Mouse (Mus musculus) lung, adult 2 months (tissue): ENCODE measurements at regions not wholly inside any gene's neighbourhood (a gene's known extent, or its start where the extent isn't known, plus 50 kb on each side); places are given as distances from the start of the nearest gene placed in this dataset.

Experiments used
- CTCF ChIP-seq: fragments of 200-500 bp; IDR thresholded peaks from 2 replicates; pipeline ENCODE4 v1.5.1; 2011; ENCODE audit warnings: mild to moderate bottlenecking, low read length, control low read depth; ENCODE audit not compliant: insufficient read depth
- POLR2A ChIP-seq: fragments of 200-500 bp; IDR thresholded peaks from 2 replicates; pipeline ENCODE4 v1.6.1; 2011; ENCODE audit warnings: low read depth, mild to moderate bottlenecking, control low read depth, low read length, borderline replicate concordance; ENCODE audit errors: extremely low read depth

- no peak for TF ChIP-seq CTCF
- no peak for TF ChIP-seq POLR2A
Measured at GRCm38 (mm10) chr1:61418396-61418795, 220.2 kb upstream of the Pard3b start.
